Mouse (Mus musculus): ENCODE data around the gene Atrnl1. TPM values are rescaled to one million over a fixed set of nuclear protein-coding genes. Genes with fewer than 3 reads are reported as not detected.

Atrnl1 gene
- polyA plus RNA-seq, 1 experiment, result 0.25 TPM

DNA sequence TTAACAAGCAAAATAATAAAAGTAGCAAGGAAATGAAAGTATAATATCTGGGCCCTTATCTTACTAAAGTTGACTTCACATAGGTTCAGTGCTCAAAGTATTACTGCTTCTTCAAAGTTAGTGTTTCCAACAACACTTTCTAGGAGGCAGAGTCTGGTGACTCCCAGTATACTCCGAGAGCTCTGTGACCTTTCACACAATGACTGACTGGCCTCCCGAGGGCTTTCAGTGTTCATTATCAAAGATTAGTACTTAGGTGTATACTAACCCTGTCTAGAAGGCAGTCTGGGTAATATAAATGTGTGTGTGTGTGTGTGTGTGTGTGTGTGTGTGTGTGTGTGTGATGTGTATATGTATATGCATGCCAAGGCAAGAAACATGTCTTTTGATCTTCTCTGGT lies 332.5 kb downstream of the Atrnl1 start:
- no peak overlapping the region for H3K4me3 ChIP-seq (replicated peaks)
- TF ChIP-seq FLI1 (IDR thresholded peaks at IDR 0.05; ENCODE audit: low read length) (no peak), GATA1 (IDR thresholded peaks at IDR 0.05; ENCODE audit: borderline replicate concordance, low read length) (no peak)
- H3K4me1 ChIP-seq, result no peaks in the 10 kb centered on the region; the same call in 1 of the 2 replicates
- peaks cover 22% of the 10 kb centered on the region for H3K9me3 ChIP-seq
- peaks cover 6% of the 10 kb centered on the region for H3K27me3 ChIP-seq (replicated peaks)
- H3K36me3 ChIP-seq (replicated peaks; ENCODE audit: low read length), result no peaks in the 10 kb centered on the region

DNA sequence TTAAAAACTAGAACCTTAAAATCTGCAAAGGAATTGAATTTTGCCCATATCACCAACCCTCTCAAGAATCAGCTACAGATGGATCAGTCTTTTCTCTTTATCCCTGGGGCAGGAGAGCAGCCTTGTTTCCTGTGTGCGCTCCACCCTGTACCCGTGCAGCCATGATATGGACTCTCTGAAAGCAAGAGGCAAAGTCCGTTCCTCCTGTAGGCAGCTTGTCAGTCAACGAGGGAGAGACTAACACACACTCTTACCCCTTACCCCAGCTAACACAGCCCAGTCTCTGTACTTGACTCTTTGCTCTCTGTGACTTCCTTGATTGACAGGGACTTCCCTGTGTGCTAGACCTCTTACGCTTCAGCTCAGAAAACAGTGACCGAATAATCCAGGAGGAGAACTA lies 333.8 kb downstream of the Atrnl1 start:
- H3K36me3 ChIP-seq (replicated peaks; ENCODE audit: low read length), result no peaks in the 10 kb centered on the region
- H3K4me1 ChIP-seq, result no peaks in the 10 kb centered on the region; the same call in 1 of the 2 replicates
- peaks cover 22% of the 10 kb centered on the region for H3K9me3 ChIP-seq
- TF ChIP-seq GATA1 (IDR thresholded peaks at IDR 0.05; ENCODE audit: borderline replicate concordance, low read length), result no peak
- no peak overlapping the region for H3K4me3 ChIP-seq (replicated peaks)
- peaks cover 4% of the 10 kb centered on the region for H3K27me3 ChIP-seq (replicated peaks)

DNA sequence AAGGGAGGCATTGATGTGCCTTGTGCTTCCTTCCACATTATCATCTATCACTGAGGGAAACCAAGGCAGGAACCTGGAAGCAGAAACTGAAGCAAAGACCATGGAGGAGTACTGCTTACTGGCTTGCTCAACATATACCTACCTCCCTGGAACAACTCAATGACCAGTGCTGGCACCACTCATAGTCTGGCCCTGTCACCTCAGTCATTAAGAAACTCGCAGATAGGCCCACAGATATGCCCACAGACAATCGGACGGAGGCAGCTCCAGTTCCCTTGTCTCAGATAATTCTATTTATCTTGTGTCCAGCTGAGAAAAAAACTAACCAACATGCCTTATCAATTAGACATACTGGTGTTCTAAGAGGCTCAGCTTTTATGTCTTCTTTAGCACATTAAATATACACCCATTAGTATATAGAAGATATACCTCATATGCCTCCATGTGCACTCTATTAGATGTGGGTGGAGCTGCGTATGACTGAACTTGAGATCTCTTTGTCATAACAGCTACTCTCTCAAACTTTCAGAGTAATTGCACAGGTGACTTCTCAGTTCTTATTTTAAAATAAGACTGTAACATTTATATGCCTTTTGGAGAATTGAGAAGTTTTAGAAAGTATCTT lies 334.9 kb downstream of the Atrnl1 start:
- Histone ChIP-seq H3K4me1 (no peaks in the 10 kb centered on the region; the same call in 1 of the 2 replicates), H3K36me3 (replicated peaks; ENCODE audit: low read length) (no peaks in the 10 kb centered on the region), H3K9me3 (peaks cover 22% of the 10 kb centered on the region), H3K27me3 (replicated peaks) (peaks cover 4% of the 10 kb centered on the region), H3K4me3 (replicated peaks) (no peak overlapping the region)
- TF ChIP-seq GATA1 (IDR thresholded peaks at IDR 0.05; ENCODE audit: borderline replicate concordance, low read length), result no peak
- TF ChIP-seq FLI1 (IDR thresholded peaks at IDR 0.05; ENCODE audit: low read length), result no peak

DNA sequence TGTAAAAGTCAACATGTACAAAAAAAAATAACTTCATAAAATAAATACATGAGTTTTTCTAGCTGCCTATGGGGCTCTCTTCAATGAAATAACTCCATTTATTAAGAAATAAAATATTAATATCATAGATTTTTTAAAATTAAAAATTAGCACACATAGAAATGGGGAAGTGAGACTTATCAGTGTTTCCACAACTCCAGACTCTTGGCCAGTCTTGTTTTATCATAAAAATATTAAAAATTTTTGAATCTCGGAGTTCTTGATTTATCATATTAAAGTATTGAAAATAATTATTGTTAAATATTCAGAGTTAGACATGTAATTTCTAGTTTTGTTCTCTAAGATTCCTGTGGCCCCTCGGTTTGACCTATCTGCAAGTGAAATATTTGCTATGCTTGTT lies 337.7 kb downstream of the Atrnl1 start:
- Histone ChIP-seq H3K36me3 (replicated peaks; ENCODE audit: low read length) (no peaks in the 10 kb centered on the region), H3K9me3 (peaks cover 15% of the 10 kb centered on the region), H3K4me3 (replicated peaks) (no peak overlapping the region), H3K4me1 (no peaks in the 10 kb centered on the region), H3K27me3 (replicated peaks) (no peaks in the 10 kb centered on the region)
- TF ChIP-seq FLI1 (IDR thresholded peaks at IDR 0.05; ENCODE audit: low read length), result no peak
- no peak for TF ChIP-seq GATA1 (IDR thresholded peaks at IDR 0.05; ENCODE audit: borderline replicate concordance, low read length)

DNA sequence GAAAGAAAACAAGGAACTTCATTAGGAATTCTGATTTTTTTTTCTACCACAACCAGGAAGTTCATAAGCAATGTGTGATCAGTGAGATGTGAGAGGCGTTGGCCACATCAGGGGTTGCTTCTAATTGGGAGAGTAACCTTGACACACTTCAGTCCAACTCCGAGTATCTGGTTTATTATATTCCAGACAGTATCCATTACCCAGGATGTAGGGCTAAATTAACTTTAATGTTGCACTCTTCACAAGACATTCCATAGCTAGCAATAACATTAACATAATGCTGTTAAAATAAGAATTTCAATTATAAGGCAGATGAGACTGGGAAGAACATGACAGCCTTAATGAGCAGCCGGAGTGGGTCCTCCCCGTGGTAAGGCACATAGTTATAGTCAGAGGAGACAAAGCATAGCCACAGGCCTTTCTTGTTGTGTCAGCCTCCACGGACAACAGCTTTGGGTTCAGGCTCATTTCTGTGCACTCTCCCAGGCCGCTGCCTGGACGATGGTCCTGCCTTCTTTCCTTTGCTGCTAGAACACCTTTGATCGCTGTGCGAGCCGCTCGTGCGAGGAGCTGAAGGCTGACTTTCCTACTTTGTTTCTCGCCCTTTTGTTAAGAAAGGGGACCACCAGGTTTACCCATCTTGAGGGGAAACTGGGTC lies 338.6 kb downstream of the Atrnl1 start:
- TF ChIP-seq FLI1 (IDR thresholded peaks at IDR 0.05; ENCODE audit: low read length) (no peak), GATA1 (IDR thresholded peaks at IDR 0.05; ENCODE audit: borderline replicate concordance, low read length) (no peak)
- no peak overlapping the region for H3K4me3 ChIP-seq (replicated peaks)
- H3K36me3 ChIP-seq (replicated peaks; ENCODE audit: low read length), result no peaks in the 10 kb centered on the region
- H3K4me1 ChIP-seq, result no peaks in the 10 kb centered on the region
- H3K27me3 ChIP-seq (replicated peaks), result no peaks in the 10 kb centered on the region
- peaks cover 17% of the 10 kb centered on the region for H3K9me3 ChIP-seq

DNA sequence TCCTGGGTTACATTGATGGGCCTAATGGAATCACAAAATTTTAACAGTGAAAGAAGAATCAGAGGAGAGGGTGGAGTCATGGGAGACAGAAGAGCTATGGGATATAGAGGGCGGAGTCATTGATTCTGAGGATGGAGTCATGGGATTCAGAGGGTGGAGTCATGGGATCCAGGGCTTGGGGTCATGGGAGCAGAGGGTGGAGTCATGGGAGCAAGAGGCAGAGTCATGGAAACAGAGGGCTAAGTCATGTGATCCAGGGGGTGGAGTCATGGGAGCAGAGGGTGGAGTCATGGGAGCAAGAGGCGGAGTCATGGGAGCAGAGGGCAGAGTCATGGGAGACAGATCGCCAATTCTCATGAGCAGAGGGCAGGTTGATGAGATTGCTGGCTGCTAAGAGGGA lies 343.3 kb downstream of the Atrnl1 start:
- TF ChIP-seq FLI1 (IDR thresholded peaks at IDR 0.05; ENCODE audit: low read length) (no peak), GATA1 (IDR thresholded peaks at IDR 0.05; ENCODE audit: borderline replicate concordance, low read length) (no peak)
- 0 out of 2 replicates have a peak, but pooled peaks cover 5% of the 10 kb centered on the region for H3K9me3 ChIP-seq
- H3K27me3 ChIP-seq (replicated peaks), result no peaks in the 10 kb centered on the region
- H3K36me3 ChIP-seq (replicated peaks; ENCODE audit: low read length), result no peaks in the 10 kb centered on the region
- no peak overlapping the region for H3K4me3 ChIP-seq (replicated peaks)
- no peaks in the 10 kb centered on the region for H3K4me1 ChIP-seq

DNA sequence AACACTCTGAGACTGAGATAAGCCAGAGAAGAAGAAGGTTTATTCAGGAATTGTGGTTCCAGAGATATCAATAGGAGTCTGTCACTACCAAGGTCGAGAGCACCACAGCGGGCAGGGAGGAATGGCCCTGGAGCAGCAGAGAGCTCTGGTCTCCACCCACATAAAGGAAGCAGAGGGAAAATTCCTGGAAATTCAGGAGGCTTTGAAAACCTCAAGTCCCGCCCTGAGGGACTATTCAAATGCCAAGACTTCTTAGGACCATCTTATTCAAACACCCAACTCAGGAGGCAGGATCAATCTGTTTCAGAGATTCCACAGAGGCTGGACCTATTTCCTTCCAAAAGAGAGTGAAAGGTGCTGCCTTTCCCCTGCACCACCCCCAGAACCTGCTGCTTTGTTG lies 345.6 kb downstream of the Atrnl1 start:
- no peaks in the 10 kb centered on the region for H3K4me1 ChIP-seq
- TF ChIP-seq FLI1 (IDR thresholded peaks at IDR 0.05; ENCODE audit: low read length), result no peak
- no peak for TF ChIP-seq GATA1 (IDR thresholded peaks at IDR 0.05; ENCODE audit: borderline replicate concordance, low read length)
- H3K36me3 ChIP-seq (replicated peaks; ENCODE audit: low read length), result no peaks in the 10 kb centered on the region
- H3K9me3 ChIP-seq, result 0 out of 2 replicates have a peak, but pooled peaks cover 5% of the 10 kb centered on the region
- no peak overlapping the region for H3K4me3 ChIP-seq (replicated peaks)
- no peaks in the 10 kb centered on the region for H3K27me3 ChIP-seq (replicated peaks)

DNA sequence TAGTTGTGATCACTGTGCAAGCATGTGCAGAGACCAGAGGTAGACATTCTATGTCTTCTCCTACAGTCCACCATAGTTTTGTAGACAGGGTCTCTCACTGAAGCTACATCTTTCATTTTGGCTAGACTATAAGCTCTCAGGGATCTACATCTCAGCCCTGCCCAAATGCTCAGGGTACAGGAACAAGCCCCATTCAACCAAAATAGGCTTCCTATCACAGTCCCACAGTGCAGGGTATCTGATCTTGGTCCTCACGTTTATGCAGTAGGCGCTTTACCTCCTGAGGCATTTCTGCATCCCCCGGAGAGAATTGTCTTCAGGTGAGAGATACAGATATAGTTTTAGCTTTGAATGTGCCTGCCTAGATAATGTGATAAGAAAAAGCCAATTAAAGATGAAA lies 346.5 kb downstream of the Atrnl1 start:
- TF ChIP-seq FLI1 (IDR thresholded peaks at IDR 0.05; ENCODE audit: low read length), result no peak
- TF ChIP-seq GATA1 (IDR thresholded peaks at IDR 0.05; ENCODE audit: borderline replicate concordance, low read length), result no peak
- H3K36me3 ChIP-seq (replicated peaks; ENCODE audit: low read length), result no peaks in the 10 kb centered on the region
- H3K27me3 ChIP-seq (replicated peaks), result no peaks in the 10 kb centered on the region
- 0 out of 2 replicates have a peak, but pooled peaks cover 5% of the 10 kb centered on the region for H3K9me3 ChIP-seq
- H3K4me3 ChIP-seq (replicated peaks), result no peak overlapping the region
- no peaks in the 10 kb centered on the region for H3K4me1 ChIP-seq

DNA sequence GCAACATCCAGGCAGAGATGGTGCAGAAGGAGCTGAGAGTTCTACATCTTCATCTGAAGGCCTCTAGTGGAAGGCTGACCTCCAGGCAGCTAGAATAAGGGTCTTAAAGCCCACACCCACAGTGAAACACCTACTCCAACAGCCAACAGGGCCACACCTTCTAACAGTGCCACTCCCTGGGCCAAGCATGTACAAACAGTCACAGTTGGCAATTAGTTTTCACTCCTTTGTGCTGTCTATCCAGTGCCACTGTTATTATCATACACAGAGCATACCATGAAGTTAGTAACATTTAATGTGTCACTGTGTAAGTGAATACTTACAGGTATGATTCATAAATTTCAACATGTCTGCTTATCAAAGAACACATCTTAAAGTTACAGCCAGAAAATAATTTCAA lies 347.3 kb downstream of the Atrnl1 start:
- H3K4me1 ChIP-seq, result no peaks in the 10 kb centered on the region
- 0 out of 2 replicates have a peak, but pooled peaks cover 2% of the 10 kb centered on the region for H3K9me3 ChIP-seq
- H3K4me3 ChIP-seq (replicated peaks), result no peak overlapping the region
- no peaks in the 10 kb centered on the region for H3K36me3 ChIP-seq (replicated peaks; ENCODE audit: low read length)
- H3K27me3 ChIP-seq (replicated peaks), result no peaks in the 10 kb centered on the region
- TF ChIP-seq FLI1 (IDR thresholded peaks at IDR 0.05; ENCODE audit: low read length) (no peak), GATA1 (IDR thresholded peaks at IDR 0.05; ENCODE audit: borderline replicate concordance, low read length) (no peak)

DNA sequence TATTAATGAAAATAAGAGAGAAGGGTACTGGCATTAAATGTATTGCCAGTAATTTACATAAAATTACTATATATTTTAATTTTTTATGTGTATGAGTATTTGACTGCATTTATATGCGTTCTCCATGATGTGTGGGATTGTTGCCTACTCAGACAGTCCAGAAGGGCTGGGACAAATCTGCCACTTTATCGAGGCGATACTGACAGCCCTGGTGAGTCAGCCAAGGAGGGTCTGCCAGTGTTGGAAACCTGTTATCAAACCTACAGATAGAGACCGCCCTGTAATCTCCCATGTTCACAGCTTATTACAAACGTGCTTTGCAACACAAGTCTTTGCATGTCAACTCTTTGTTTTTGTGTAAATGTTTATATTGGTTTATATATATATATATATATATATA lies 347.9 kb downstream of the Atrnl1 start:
- H3K27me3 ChIP-seq (replicated peaks), result no peaks in the 10 kb centered on the region
- TF ChIP-seq GATA1 (IDR thresholded peaks at IDR 0.05; ENCODE audit: borderline replicate concordance, low read length) (no peak), FLI1 (IDR thresholded peaks at IDR 0.05; ENCODE audit: low read length) (no peak)
- H3K4me1 ChIP-seq, result no peaks in the 10 kb centered on the region
- H3K4me3 ChIP-seq (replicated peaks), result no peak overlapping the region
- H3K9me3 ChIP-seq, result 0 out of 2 replicates have a peak, but pooled peaks cover 2% of the 10 kb centered on the region
- H3K36me3 ChIP-seq (replicated peaks; ENCODE audit: low read length), result no peaks in the 10 kb centered on the region

All from megakaryocyte, embryonic 14.5 days (primary cell).